Mouse (Mus musculus): ENCODE data around the gene Nup62.

Gene Nup62

GRCm38 (mm10) chr7:44850146-44850545 is 34.3 kb downstream of the Nup62 start:
- DNase-seq = peak; percentile 83

DNA sequence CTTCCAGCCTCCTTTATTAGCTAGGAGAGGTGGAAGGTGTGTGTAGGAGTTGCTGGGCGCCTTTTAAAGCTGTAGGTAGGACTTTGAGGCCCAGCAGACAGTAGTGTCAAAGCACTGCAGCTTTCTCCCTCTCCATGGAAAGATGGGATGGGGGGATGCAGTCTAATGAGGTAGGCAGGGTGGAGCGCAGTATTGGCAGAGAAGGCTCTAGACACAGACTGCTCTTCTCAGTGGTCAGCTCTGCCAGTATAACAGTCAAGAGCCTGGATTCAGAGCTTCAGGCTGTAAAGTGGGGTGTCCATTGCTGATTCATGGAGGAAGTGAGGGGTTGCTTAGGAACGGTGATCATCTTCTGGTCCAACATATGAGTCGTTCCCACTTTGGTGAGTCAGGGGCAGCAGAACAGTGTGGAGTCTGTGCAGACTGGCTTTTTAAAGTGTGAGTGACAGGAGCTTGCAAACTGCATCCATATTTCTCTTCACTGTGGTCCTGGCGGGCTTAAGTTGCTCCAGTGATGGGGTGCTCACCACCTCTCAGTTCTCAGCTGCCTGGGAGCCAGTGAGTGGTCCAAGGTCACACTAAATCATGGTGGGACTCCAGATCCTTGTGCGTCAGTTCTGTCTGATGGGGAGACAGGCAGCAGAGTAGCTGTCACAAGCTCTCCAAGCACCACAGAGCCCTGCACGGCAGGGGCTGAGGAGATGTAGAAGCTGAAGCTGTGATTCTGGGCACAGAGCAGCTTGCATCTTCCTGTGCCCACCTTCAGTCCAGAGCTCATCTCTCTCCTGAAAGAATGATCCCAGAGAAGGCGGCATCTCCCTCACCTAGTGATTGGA is 35.1 kb downstream of the Nup62 start:
- no peak for DNase-seq

DNA sequence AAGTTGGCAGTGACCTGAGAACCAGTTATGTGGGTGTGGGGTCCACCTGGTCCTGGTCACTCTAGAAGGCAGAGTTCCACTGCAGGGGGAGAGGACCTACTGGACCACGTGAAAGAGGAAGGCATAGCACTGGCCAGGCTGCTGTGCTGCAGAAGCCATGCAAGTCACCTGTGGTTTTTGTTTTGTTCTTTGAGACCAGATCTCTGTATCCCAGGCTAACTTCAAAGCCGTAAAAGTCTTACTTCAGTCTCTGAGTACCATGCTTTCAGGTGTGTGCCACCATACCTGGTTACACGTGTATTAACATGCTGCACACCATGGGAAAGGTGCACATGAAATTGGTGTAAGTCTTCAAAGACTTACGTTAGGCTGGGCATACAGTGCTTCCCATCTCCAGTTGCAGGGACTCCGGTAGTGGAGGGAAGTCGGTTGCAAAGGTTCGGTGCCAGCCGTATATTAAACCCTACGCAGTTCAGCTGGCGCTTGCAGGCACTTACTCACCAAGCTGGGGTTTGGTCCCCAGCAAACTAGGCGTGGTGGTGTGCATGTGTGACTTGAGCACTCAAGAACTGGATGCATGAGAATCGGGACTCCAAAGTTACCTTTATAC is 35.8 kb downstream of the Nup62 start:
- no peak for DNase-seq

GRCm38 (mm10) chr7:44852259-44853027 is 36.6 kb downstream of the Nup62 start:
- no peak for DNase-seq

- no peak for DNase-seq
Measured at GRCm38 (mm10) chr7:44853065-44853464, 37.2 kb downstream of the Nup62 start.

DNA sequence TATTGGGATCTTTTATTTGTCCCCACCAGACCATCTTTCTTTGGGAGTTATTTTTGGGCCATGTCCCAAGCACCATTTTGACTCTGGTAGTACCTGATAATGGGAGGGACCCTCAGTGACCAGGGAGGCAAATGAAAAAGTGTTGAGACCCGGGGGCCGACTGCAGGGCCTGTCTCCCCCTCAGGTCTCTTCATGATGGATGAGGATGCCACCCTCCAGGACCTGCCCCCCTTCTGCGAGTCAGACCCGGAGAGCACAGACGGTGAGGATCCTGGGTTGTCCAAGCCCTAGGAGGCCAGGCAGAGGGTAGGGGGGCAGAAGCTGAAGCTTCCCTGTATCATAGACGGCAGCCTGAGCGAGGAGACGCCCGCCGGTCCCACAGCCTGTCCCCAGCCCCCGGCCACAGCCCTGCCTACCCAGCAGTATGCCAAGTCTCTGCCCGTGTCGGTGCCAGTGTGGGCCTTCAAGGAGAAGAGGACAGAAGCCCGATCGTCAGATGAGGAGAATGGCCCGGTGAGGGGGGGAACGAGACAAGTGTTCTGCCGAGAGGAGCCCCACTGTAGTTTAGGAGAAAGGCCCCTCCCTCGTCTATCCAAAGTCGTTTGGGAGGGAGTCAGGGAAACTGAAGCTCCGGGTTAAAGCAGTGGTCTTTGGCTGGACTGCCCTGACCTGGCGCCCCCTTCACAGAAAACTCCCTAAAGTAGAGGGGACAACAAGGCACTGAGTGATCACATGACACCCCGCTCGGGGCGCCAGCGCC is 37.9 kb downstream of the Nup62 start:
- no peak for DNase-seq

GRCm38 (mm10) chr7:44854356-44855031 is 38.6 kb downstream of the Nup62 start:
- peak; percentile 68 for DNase-seq

DNA sequence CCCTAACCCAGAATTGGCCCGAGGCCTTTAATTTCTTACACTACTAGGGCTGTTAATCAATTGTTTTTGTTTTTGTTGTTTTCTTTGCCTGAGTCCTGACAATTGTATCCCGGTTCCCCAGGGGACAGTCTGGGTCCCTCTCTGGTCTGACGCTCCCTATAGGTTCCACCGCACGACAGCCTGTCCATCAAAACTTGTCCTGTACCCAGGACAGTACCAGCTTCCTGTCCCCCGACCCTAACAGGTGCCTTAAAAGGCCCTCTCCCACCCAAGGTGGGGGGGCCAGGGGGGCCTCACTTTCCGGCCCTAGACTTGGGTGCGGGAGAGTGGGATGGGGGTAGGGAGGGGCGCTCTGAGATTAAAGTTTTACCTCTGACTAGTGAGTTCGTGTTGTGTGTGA is 39.1 kb downstream of the Nup62 start:
- no peak for DNase-seq

- DNase-seq = no peak
Measured at GRCm38 (mm10) chr7:44856265-44856916, 40.5 kb downstream of the Nup62 start.

DNA sequence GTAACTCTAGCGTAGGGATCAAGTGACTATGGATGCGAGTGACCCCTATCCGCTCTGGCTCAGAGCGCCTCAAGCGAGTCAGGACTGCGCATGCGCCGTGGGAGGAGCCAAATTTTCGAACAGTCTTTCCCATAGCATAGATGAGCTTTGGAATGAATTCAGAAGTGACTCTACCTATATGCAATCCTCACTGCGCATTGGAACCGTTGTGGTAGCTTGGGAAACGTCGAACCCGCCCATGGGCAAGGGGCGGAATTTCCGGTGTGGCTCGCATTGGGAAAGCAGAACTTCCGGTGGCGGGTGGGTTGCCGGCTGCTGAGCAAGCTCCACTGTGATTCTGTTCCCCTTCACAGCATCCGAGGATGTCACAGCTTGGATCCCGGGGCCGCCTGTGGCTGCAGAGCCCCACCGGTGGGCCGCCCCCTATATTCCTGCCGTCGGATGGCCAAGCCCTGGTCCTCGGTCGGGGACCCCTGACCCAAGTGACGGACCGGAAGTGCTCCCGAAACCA is 41.2 kb downstream of the Nup62 start, which contains the start of gene Pnkp:
Gene Pnkp, plus strand, starts transcription at position 98 of the 511 bp plus-strand sequence.
- peak; percentile 86 for DNase-seq

- no peak for DNase-seq
Measured at GRCm38 (mm10) chr7:44857905-44858304, 42.0 kb downstream of the Nup62 start.

- DNase-seq = no peak
Measured at GRCm38 (mm10) chr7:44859896-44860295, 44.0 kb downstream of the Nup62 start.

GRCm38 (mm10) chr7:44860576-44861428 is 44.9 kb downstream of the Nup62 start:
- peak; percentile 83 for DNase-seq

DNA sequence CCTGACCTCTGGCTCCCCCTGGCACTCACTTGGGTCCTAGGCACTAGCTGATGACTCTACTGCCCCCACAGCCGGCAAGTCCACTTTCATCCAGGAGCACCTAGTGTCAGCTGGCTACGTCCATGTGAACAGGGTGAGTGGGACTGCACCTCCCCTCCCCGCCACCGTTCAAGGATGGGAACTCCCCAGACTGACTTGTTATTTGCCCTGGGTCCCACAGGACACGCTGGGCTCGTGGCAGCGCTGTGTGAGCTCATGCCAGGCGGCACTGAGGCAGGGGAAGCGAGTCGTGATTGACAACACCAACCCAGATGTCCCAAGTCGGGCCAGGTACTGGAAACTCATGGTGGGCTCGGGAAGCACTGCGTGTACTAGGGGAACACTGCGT is 45.5 kb downstream of the Nup62 start:
- no peak for DNase-seq

GRCm38 (mm10) chr7:44862434-44862833 is 46.5 kb downstream of the Nup62 start:
- DNase-seq = no peak

DNA sequence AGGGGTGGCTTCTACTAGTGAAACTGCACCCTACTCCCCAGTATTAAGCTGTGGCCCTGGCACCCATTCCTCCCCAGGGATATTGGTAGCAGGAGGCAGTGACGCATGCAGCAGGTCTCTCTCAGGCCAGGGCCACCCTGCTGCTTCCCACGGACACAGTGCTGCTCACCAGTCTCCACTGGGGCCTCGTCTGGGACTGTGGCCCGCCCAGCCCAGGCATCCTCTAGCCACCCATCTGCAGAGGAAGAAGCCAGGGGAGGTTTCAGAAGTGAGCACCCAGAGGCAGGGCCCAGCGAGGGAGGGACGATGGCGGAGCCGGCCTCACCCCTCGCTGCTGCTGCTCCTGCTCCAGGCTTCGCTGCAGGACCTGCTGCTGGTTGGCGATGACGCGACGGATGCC is 47.3 kb downstream of the Nup62 start:
- no peak for DNase-seq

- no peak for DNase-seq
Measured at GRCm38 (mm10) chr7:44863982-44864494, 48.1 kb downstream of the Nup62 start.

- no peak for DNase-seq
Measured at GRCm38 (mm10) chr7:44864595-44865542, 49.0 kb downstream of the Nup62 start.

Measured in right cerebral cortex, postnatal 4 days (tissue).